Mouse (Mus musculus) liver, postnatal 0 days (tissue): ENCODE results near the gene Hist1h4d.

Experiments
- CTCF ChIP-seq: sonication (generic); IDR thresholded peaks from 2 replicates; pipeline ENCODE4 v1.5.1; 2016; ENCODE audit warnings: antibody characterized with exemption, low read depth
- EP300 ChIP-seq: IDR thresholded peaks from 2 replicates; pipeline ENCODE4 v1.6.1; 2016; ENCODE audit warnings: antibody characterized with exemption, low read depth, mild to moderate bottlenecking

DNA sequence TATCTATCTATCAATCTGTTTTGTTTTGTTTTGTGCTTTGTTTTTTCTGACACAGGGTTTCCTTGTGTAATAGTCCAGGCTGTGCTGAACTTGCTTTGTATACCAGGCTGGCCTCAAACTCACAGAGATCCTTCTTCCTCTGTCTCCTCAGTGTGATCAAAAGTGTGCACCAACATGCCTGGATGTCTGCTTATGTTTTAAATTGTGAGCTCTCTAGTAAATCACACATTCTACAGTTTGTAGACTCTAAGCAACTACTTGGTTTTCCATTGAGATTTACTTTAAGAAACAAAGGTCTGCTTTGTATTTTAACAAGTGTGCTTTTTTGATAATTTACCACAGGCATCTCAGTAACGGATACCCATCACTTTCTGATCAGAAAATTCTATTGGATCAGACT is 3.6 kb upstream of the Hist1h4d start:
- TF ChIP-seq CTCF = no peak
- no peak for TF ChIP-seq EP300
